Mouse (Mus musculus) kidney, adult 2 months (tissue): Measurements from ENCODE around the gene Nt5c.

Experiments
- CTCF ChIP-seq: fragments of 200-500 bp; conservative IDR thresholded peaks from 2 replicates; pipeline ENCODE4 v1.5.1; 2011; ENCODE audit warnings: low read depth, mild to moderate bottlenecking, control low read depth, low read length, moderate library complexity, mixed read lengths; ENCODE audit not compliant: insufficient read depth, insufficient read length
- POLR2A ChIP-seq: fragments of 200-500 bp; IDR thresholded peaks from one replicate; pipeline ENCODE4 v1.6.1; 2011; ENCODE audit warnings: low read depth, low read length, control low read depth

DNA sequence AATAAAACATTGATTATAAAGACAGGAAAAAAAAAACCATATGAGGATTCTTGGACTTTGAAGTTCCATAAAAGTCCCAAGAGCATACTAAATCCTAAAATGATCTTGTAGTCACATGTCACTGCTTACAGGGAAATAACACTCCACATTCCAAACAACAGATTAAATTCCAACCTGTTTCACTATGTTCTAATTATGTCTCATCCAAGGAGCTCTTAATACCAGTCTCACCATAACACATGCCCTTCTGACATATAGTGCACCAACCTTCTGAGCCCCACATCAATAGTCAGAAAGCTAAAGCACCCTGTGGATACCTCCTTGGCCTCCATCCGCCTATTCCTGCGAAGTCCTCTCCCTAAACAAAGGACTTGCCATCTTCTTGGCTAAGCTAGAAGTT is 28.6 kb upstream of the Nt5c start:
- TF ChIP-seq CTCF (no peak), POLR2A (no peak)
